Mouse (Mus musculus) thymus, postnatal 14 days (tissue): ENCODE results near the gene Ncoa7.

ENCODE experiments used
- DNase-seq: peaks from one replicate; pipeline ENCODE4 v3.0.0; 2021

Gene Ncoa7

GRCm38 (mm10) chr10:30743275-30743674 lies 59.9 kb downstream of the Ncoa7 start:
- no peak for DNase-seq

- no peak for DNase-seq
Observed at GRCm38 (mm10) chr10:30738403-30738802, 64.7 kb downstream of the Ncoa7 start.

GRCm38 (mm10) chr10:30737323-30737722 lies 65.8 kb downstream of the Ncoa7 start:
- DNase-seq, result no peak

GRCm38 (mm10) chr10:30733148-30733785 lies 69.9 kb downstream of the Ncoa7 start:
- no peak for DNase-seq

- DNase-seq, result no peak
Observed at GRCm38 (mm10) chr10:30731321-30731914, 71.7 kb downstream of the Ncoa7 start.

GRCm38 (mm10) chr10:30730791-30731190 lies 72.3 kb downstream of the Ncoa7 start:
- no peak for DNase-seq

- no peak for DNase-seq
Observed at GRCm38 (mm10) chr10:30729157-30730096, 73.7 kb downstream of the Ncoa7 start.

GRCm38 (mm10) chr10:30723014-30723413 lies 80.1 kb downstream of the Ncoa7 start:
- no peak for DNase-seq

- no peak for DNase-seq
Observed at GRCm38 (mm10) chr10:30720556-30720955, 82.6 kb downstream of the Ncoa7 start.

GRCm38 (mm10) chr10:30719947-30720346 lies 83.2 kb downstream of the Ncoa7 start:
- no peak for DNase-seq

- peak; percentile 55 for DNase-seq
Observed at GRCm38 (mm10) chr10:30718703-30719340, 84.3 kb downstream of the Ncoa7 start.

GRCm38 (mm10) chr10:30716171-30716570 lies 87.0 kb downstream of the Ncoa7 start:
- DNase-seq, result no peak

- no peak for DNase-seq
Observed at GRCm38 (mm10) chr10:30712540-30712939, 90.6 kb downstream of the Ncoa7 start.

- no peak for DNase-seq
Observed at GRCm38 (mm10) chr10:30709846-30710403, 93.2 kb downstream of the Ncoa7 start.

GRCm38 (mm10) chr10:30708039-30708438 lies 95.1 kb downstream of the Ncoa7 start:
- DNase-seq, result no peak

- no peak for DNase-seq
Observed at GRCm38 (mm10) chr10:30702663-30703062, 100.5 kb downstream of the Ncoa7 start.

GRCm38 (mm10) chr10:30686862-30687261 lies 116.3 kb downstream of the Ncoa7 start:
- no peak for DNase-seq

- DNase-seq, result no peak
Observed at GRCm38 (mm10) chr10:30683449-30683848, 119.7 kb downstream of the Ncoa7 start.

- DNase-seq, result no peak
Observed at GRCm38 (mm10) chr10:30679756-30680155, 123.4 kb downstream of the Ncoa7 start.

- DNase-seq, result no peak
Observed at GRCm38 (mm10) chr10:30678051-30678450, 125.1 kb downstream of the Ncoa7 start.

GRCm38 (mm10) chr10:30674825-30675224 lies 128.3 kb downstream of the Ncoa7 start:
- DNase-seq, result no peak

- no peak for DNase-seq
Observed at GRCm38 (mm10) chr10:30666580-30666979, 136.5 kb downstream of the Ncoa7 start.
